Mouse (Mus musculus): Measurements from ENCODE around the gene Kctd19. TPM values are rescaled to one million over a fixed set of nuclear protein-coding genes. Genes with fewer than 3 reads are reported as not detected.

Gene Kctd19
- polyA plus RNA-seq, 1 experiment from 2014 or later: not detected

DNA sequence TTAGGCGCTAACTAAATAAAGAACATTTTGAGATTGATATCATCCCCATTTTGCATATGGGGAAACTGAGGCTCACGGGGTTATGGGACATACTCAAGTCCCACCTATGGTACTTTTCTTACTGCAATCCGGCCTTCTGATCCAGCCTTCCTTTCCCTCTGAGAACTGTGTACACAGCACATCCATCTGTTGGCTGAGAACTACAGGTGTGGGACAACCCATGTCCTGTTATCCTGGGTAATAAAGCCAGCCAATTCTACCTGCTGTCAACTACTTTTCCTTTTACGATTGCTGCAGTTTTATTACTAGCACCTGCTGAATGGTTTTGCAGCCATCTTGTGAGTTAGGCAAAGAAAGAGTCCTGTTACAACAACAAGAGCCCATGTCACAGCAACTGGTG, 58.8 kb downstream of the Kctd19 start:
- 94% methylated on average over 4 of the region's 4 CpGs for WGBS
- 0 out of 2 replicates have a peak, but pooled peaks cover 5% of the 10 kb centered on the region for H3K27me3 ChIP-seq (replicated peaks)

DNA sequence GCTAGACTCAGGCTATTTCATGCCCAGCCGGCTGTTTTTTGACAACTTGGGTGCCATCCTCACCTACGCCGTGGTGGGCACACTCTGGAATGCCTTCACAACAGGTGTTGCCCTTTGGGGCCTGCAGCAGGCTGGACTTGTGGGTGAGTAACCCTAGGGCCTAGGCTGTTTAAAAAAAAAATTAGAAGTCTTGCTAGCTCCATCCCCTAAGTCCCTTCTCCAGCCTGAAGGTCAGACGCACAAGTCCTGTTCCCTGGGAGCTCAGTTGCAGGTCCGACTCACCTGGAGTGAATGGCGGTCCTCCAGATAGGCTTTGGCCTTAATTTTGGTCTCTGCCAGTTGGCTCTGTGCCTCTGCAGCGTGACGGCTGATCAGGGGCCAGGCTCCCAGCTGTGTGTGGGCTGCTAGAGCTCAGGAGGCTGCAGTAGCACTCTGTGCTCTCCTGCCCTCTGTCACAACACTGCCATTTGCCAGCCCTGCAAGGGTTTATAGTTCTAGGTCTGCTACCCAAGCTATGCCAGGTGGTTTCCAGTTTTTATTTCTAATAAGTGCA, 59.6 kb downstream of the Kctd19 start:
- Histone ChIP-seq H3K27ac (no peak overlapping the region), H3K4me1 (0 out of 2 replicates have a peak, but pooled peaks cover 4% of the 10 kb centered on the region), H3K36me3 (no peaks in the 10 kb centered on the region), H3K4me2 (no peak overlapping the region), H3K9me3 (no peaks in the 10 kb centered on the region), H3K27me3 (replicated peaks) (0 out of 2 replicates have a peak, but pooled peaks cover 5% of the 10 kb centered on the region), H3K9ac (no peak overlapping the region), H3K4me3 (replicated peaks) (no peak overlapping the region)
- WGBS: 78% methylated on average over 8 of the region's 8 CpGs
- no peak for ATAC-seq (ENCODE audit: insufficient read depth, low FRiP score, low read depth)

More for the DNA sequence above, 58.8 kb downstream of the Kctd19 start:
- no peak overlapping the region for H3K4me3 ChIP-seq (replicated peaks)
- no peaks in the 10 kb centered on the region for H3K9me3 ChIP-seq
- H3K9ac ChIP-seq: no peak overlapping the region
- H3K36me3 ChIP-seq: no peaks in the 10 kb centered on the region
- no peak overlapping the region for H3K4me2 ChIP-seq
- ATAC-seq (ENCODE audit: insufficient read depth, low FRiP score, low read depth): no peak
- no peak overlapping the region for H3K27ac ChIP-seq
- H3K4me1 ChIP-seq: no peaks in the 10 kb centered on the region

DNA sequence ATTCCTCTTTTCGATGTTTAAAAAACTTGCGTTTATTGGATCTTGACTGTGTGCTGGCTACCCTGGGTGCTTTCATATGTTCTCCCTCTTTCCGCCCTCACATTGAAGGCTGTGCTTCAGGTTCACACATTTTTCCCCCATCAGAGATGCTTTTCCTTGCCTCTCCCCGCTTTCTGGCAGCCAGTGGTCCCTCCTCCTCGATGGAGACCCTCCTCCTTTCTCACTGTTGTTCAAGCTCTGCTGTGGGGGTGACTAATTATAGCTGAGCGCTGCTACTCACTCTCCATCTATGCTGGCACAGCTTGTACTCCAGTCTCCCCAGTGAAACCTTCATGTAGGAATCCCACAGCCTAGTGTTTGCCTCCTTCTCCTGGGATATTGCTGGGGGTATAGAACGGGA, 63.1 kb downstream of the Kctd19 start:
- Histone ChIP-seq H3K27ac (no peak overlapping the region), H3K36me3 (no peaks in the 10 kb centered on the region), H3K9me3 (no peaks in the 10 kb centered on the region), H3K9ac (no peak overlapping the region), H3K4me3 (replicated peaks) (0 out of 2 replicates have a peak overlapping the region, but pooled peaks have one; percentile 77), H3K4me2 (peak overlapping the region; percentile 96; the same call in 1 of the 2 replicates), H3K27me3 (replicated peaks) (0 out of 2 replicates have a peak, but pooled peaks cover 5% of the 10 kb centered on the region), H3K4me1 (peaks cover 21% of the 10 kb centered on the region)
- 47% methylated on average over 7 of the region's 7 CpGs for WGBS
- ATAC-seq (ENCODE audit: insufficient read depth, low FRiP score, low read depth): no peak

DNA sequence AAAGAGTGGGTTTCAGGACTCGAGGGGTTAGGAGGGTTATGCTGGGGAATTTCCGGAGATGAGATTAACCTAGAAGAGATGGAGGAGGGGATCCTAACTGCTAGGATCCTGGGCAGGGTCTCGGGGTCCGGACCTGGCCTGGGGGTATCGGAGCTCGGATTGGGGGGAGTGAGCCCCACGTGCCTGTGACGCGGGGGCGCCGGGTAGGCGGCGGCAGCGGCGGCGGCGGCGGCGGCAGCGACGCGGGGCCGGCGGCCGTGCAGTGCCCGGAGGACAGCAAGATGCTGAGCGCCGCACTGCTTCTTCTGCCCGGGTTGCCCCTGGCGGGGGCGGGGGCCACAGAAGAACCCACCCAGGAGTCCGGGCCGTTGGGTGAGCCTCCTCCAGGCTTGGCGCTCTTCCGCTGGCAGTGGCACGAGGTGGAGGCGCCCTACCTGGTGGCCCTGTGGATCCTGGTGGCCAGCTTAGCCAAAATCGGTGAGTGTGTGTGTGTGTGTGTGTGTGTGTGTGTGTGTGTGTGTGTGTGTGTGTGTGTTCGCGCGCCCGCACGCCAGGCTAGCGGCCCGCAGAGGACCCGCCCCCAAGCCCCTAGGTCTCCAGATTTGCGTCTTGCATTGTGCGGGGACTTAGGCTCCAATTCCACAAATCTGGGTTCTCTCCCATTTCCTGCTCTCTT, 64.1 kb downstream of the Kctd19 start:
- Histone ChIP-seq H3K4me3 (replicated peaks) (peak overlapping the region; percentile 77), H3K27ac (peak overlapping the region; percentile 52; the same call in 1 of the 2 replicates), H3K36me3 (no peaks in the 10 kb centered on the region), H3K9ac (peak overlapping the region; percentile 51; the same call in 1 of the 2 replicates), H3K27me3 (replicated peaks) (0 out of 2 replicates have a peak, but pooled peaks cover 5% of the 10 kb centered on the region), H3K4me1 (peaks cover 31% of the 10 kb centered on the region), H3K9me3 (no peaks in the 10 kb centered on the region), H3K4me2 (peak overlapping the region; percentile 96)
- under 1% methylated on average over 43 of the region's 48 CpGs for WGBS
- ATAC-seq (ENCODE audit: insufficient read depth, low FRiP score, low read depth): no peak

- H3K9ac ChIP-seq: peak within 1 kb of the TSS; percentile 52
- peak within 1 kb of the TSS; percentile 88 for H3K27ac ChIP-seq
- H3K4me1 ChIP-seq: peaks cover 34% of the 10 kb centered on the region
- ATAC-seq (ENCODE audit: insufficient read depth, low FRiP score, low read depth): no peak
- 0 out of 2 replicates have a peak, but pooled peaks cover 5% of the 10 kb centered on the region for H3K27me3 ChIP-seq (replicated peaks)
- H3K4me3 ChIP-seq (replicated peaks): peak within 1 kb of the TSS; percentile 77
- under 1% methylated on average over 34 of the region's 34 CpGs for WGBS
- peak within 1 kb of the TSS; percentile 96 for H3K4me2 ChIP-seq
- no peaks in the 10 kb centered on the region for H3K9me3 ChIP-seq
- H3K36me3 ChIP-seq: no peaks in the 10 kb centered on the region
Measured at GRCm38 (mm10) chr8:105348450-105349095, 64.7 kb downstream of the Kctd19 start, which contains the start of gene Slc9a5. TSS of gene Slc9a5 (plus strand) at chr8:105348843.

DNA sequence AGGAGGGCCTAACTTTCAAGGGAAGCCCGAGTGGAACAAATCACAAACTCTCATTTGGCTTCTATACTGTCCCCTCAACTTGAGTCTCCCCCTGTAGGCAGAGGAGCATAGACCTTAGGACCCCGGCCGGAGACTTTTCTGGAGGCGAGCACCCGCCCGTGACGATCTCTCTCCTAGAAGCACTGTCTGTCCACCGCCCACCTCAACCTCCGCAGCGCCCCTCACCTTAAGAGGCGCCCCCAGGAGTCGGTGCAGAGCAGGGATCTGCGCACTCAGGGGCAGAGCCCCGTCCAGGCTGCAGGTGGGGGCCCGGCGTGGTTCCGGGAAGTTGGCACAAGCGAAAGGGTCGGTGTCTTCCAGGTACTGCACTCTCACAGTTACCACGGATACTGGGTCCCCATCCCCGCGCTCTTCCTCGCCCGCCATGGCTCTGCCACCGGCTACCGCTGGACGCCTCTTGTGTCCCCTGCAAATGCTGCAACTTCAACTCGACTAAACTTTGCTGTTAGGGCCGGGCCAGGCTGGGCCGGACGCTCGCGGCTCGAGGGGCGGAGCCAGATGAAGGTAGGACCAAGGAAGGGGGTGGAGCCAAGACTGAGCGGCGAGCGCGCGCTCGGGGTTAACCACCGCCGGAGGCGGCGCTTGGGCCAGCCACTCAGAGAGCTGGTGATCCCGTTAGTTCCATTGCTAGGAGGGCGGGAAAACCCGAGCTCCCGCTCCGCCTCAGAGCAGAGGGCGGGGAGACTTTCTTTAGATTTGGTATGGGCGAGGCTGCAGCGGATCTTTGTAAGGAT, 65.7 kb downstream of the Kctd19 start, which contains the start of gene Fhod1:
Fhod1 (minus strand) TSS at position 526 of the 794 bp plus-strand sequence.
- Histone ChIP-seq H3K27ac (peak within 1 kb of the TSS; percentile 88), H3K9ac (peak within 1 kb of the TSS; percentile 52), H3K4me1 (peaks cover 39% of the 10 kb centered on the region), H3K4me3 (replicated peaks) (peak within 1 kb of the TSS; percentile 77), H3K4me2 (peak within 1 kb of the TSS; percentile 96), H3K9me3 (no peaks in the 10 kb centered on the region), H3K36me3 (no peaks in the 10 kb centered on the region), H3K27me3 (replicated peaks) (0 out of 2 replicates have a peak, but pooled peaks cover 5% of the 10 kb centered on the region)
- under 1% methylated on average over 53 of the region's 53 CpGs for WGBS
- ATAC-seq (ENCODE audit: insufficient read depth, low FRiP score, low read depth): peak; percentile 88

DNA sequence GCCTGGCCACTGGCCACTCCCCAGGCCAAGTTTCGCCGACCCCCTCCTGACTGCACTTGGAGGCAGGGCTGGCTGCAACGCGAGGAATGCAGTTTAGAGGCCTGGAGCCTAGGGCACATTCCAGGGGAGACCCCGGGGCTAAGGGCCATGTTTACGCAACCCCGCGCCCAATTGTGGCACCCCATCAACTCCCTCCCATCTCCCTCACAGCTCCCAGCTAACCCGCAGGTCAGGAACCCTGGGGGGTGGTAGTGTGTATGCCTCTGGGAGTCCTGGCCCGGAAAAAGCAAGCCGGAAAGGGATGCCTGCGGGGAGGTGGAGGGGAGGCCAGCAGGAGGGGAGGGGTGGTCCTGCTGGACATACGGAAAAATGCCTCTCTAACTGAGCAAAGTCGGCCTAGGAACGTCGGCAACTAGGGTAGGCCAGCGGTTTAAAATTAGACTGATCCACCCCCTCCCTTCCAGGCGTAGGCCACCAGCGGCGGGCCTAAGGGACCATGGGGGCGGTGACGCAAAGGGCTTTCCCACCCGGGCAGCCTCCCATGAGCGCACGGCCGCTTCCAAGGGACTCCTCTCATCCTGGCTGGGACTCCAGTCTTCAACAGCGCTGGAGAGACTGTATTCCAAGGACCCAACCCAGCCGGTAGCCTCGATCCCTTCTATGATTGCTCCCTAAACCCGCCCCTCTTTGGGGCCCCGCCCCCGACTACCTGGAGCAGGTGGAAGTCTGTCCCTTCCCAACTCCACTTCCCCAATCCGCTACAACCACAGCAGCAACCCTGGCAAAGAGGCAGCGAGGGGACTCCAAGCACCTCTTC, 66.5 kb downstream of the Kctd19 start:
- ATAC-seq (ENCODE audit: insufficient read depth, low FRiP score, low read depth): peak; percentile 25; the same call in 1 of the 2 replicates
- Histone ChIP-seq H3K4me1 (peaks cover 42% of the 10 kb centered on the region), H3K4me3 (replicated peaks) (peak overlapping the region; percentile 77), H3K36me3 (no peaks in the 10 kb centered on the region), H3K27ac (peak overlapping the region; percentile 88), H3K27me3 (replicated peaks) (0 out of 2 replicates have a peak, but pooled peaks cover 5% of the 10 kb centered on the region), H3K9me3 (no peaks in the 10 kb centered on the region), H3K4me2 (peak overlapping the region; percentile 96), H3K9ac (peak overlapping the region; percentile 52)
- WGBS: 2% methylated on average over 34 of the region's 34 CpGs

GRCm38 (mm10) chr8:105345061-105345975, 68.0 kb downstream of the Kctd19 start:
- peak overlapping the region; percentile 96 for H3K4me2 ChIP-seq
- peak overlapping the region; percentile 88 for H3K27ac ChIP-seq
- WGBS: 33% methylated on average over 7 of the region's 7 CpGs
- no peaks in the 10 kb centered on the region for H3K9me3 ChIP-seq
- ATAC-seq (ENCODE audit: insufficient read depth, low FRiP score, low read depth): no peak
- H3K27me3 ChIP-seq (replicated peaks): 0 out of 2 replicates have a peak, but pooled peaks cover 5% of the 10 kb centered on the region
- no peak overlapping the region for H3K9ac ChIP-seq
- H3K36me3 ChIP-seq: no peaks in the 10 kb centered on the region
- no peak overlapping the region for H3K4me3 ChIP-seq (replicated peaks)
- peaks cover 52% of the 10 kb centered on the region for H3K4me1 ChIP-seq

- Histone ChIP-seq H3K4me2 (peak overlapping the region; percentile 3; the same call in 1 of the 2 replicates), H3K9ac (no peak overlapping the region), H3K27ac (peak overlapping the region; percentile 61), H3K4me1 (peaks cover 55% of the 10 kb centered on the region), H3K36me3 (no peaks in the 10 kb centered on the region), H3K9me3 (no peaks in the 10 kb centered on the region), H3K27me3 (replicated peaks) (no peaks in the 10 kb centered on the region), H3K4me3 (replicated peaks) (no peak overlapping the region)
- 50% methylated on average over 8 of the region's 8 CpGs for WGBS
- ATAC-seq (ENCODE audit: insufficient read depth, low FRiP score, low read depth): no peak
Measured at GRCm38 (mm10) chr8:105343791-105344574, 69.3 kb downstream of the Kctd19 start.
